Mouse (Mus musculus): Measurements from ENCODE around the gene Gm9936.
A peak's percentile ranks its signal among the peaks of the same experiment; 100 is the strongest.

- TF ChIP-seq CTCF (IDR thresholded peaks at IDR 0.05) (peak; percentile 89), EP300 (IDR thresholded peaks at IDR 0.05; ENCODE audit: insufficient read depth, low read depth, low read length) (no peak)
Measured at GRCm38 (mm10) chr5:114859253-114859652, 771 bp upstream of the Gm9936 start.

Data from heart, adult 2 months (tissue).